Mouse (Mus musculus) bone marrow macrophage, adult 2 months (primary cell): Measurements from ENCODE around the gene Cyp3a41a. TPM values are rescaled to one million over a fixed set of nuclear protein-coding genes. Genes with fewer than 3 reads are reported as not detected.
"Not testable (repeated sequence)": the region's sequence is repeated elsewhere in the genome, so short reads cannot be mapped to it uniquely, and the experiment has no call there.

Source experiments
- H3K27ac ChIP-seq: 2 replicates; pipeline ENCODE4 v1.5.1; 2012; ENCODE audit warnings: low read depth, low read length; ENCODE audit not compliant: insufficient read depth
- H3K4me1 ChIP-seq: 2 replicates; pipeline ENCODE4 v1.6.1; 2012; ENCODE audit warnings: low read length; ENCODE audit not compliant: control insufficient read depth, insufficient read depth
- H3K4me3 ChIP-seq: 2 replicates; pipeline ENCODE4 v1.5.1; 2012; ENCODE audit warnings: mild to moderate bottlenecking, low read length, moderate library complexity; ENCODE audit not compliant: insufficient read depth
- CTCF ChIP-seq: IDR thresholded peaks from 2 replicates; pipeline ENCODE4 v1.5.1; 2012; ENCODE audit warnings: low read depth, mild to moderate bottlenecking, low read length, moderate library complexity
- POLR2A ChIP-seq: IDR thresholded peaks from 2 replicates; pipeline ENCODE4 v1.6.1; 2012; ENCODE audit warnings: mild to moderate bottlenecking, low read depth, low read length, borderline replicate concordance
- polyA plus RNA-seq: library from polyadenylated mRNA; stranded (reverse); fragments of >200 nt; gene quantifications from 2 replicates; pipeline ENCODE4 v1.2.4, GENCODE M21; 2012; ENCODE audit not compliant: missing spikeins, insufficient read depth, insufficient read length

The Cyp3a41a gene
- not detected in 2 replicates for polyA plus RNA-seq

GRCm38 (mm10) chr5:145720036-145720435, at the start of gene Cyp3a41a:
Gene Cyp3a41a (minus strand): TSS chr5:145720136.
- not testable (repeated sequence) for H3K4me3 ChIP-seq, H3K27ac ChIP-seq, H3K4me1 ChIP-seq

DNA sequence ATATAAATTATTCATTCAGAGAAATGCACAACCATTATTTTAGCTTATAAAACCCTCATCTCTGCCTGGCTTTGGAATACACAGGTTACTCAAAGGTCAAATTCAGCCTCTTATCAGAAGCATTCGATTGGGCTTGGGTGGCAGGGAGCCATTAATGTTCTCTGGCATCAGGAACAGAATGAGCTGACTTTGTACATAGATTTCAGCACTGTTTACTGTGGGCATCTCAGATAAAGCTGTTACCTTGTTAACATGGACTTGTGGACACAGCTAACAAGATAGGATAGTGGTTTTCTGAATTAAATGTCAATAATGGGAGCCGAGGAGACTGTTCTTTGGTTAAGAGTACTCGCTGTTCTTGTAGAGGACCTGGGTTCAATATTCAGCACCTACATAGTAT, 17.6 kb upstream of the Cyp3a41a start:
- H3K27ac ChIP-seq, H3K4me1 ChIP-seq: not testable (repeated sequence)

DNA sequence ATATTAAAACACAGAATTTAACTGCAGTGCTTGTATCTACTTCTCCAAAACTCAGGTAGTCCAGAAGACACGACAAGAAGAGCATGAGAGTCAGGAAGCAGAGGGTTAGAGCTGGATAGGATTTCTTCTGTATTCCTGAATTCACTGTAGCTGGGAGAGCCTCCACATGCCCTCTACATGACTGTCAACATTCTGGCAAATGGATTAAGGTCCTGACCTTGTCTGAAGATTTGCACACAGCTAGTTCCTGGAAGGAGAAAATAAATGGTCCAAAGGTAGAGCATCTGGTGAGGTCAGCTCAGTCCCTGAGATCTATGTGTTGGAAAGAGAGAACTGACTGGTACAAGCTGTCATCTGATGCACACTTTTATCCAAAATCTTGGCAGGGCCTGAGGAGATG, 5.6 kb downstream of the Cyp3a41a start:
- not testable (repeated sequence) for H3K4me3 ChIP-seq, H3K4me1 ChIP-seq, H3K27ac ChIP-seq

More for the DNA sequence above, 17.6 kb upstream of the Cyp3a41a start:
- H3K4me3 ChIP-seq = not testable (repeated sequence)

DNA sequence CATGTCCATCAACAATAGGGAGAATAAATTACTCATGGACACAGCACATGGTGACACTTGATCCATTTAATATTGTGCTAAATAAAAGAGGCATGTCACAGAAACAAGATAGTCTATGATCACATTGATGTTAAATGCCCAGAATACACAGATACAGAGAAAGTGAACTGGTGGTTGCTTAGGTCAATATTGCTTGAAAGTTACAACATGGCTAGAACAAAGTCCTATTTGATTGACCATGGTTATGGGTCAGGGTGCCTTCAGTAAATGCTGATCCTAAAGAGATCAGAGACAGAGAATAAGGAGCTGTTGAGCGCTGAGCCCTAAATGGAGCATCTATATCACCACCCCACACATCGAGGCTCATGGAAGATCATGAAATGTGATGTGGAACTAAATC, 12.6 kb downstream of the Cyp3a41a start:
- H3K4me1 ChIP-seq, H3K4me3 ChIP-seq, H3K27ac ChIP-seq: not testable (repeated sequence)

DNA sequence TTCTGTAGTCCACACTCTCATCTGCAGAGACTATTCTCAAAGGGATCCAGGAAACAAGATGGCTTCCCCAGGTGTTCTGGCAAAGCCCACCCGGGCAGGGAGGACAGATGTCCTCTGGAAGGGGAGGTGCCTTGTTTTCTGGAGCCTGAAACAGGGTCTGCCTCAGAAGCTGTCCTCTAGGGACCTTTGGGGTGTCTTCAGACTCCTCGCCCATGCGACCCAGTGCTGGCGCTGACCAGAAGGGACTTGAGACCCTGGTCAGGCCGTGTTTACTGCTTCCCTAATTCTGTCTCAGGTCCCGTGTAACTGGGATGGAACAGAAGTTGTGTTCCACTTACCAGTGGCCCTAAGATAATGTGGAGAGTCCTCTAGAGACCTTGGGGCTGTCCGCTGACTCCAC, 57.9 kb downstream of the Cyp3a41a start:
- no peak for TF ChIP-seq POLR2A
- no peak for TF ChIP-seq CTCF
- H3K27ac ChIP-seq = no peak overlapping the region
- no peak overlapping the region for H3K4me3 ChIP-seq
- H3K4me1 ChIP-seq = no peaks in the 10 kb centered on the region

DNA sequence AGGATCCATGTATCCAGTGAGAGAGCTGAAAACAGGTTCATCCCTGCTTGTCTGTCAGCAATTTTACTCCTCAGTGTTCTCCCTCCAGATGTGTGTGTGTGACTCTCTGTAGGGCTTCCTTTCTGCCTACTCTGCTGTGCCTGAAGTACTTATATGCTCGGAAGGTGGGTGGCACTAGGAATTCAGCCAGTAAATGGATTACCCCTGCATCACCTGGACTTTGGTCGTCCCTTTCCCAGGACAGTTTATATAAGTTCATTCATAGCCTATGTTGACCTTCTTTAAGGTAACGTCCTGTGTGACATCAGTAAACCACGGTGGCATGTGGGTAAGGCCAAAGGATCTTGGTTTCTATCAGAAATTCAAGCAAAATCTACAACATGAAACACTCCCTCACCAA, 72.2 kb downstream of the Cyp3a41a start:
- Histone ChIP-seq H3K4me3 (no peak overlapping the region), H3K4me1 (no peaks in the 10 kb centered on the region), H3K27ac (no peak overlapping the region)
- TF ChIP-seq CTCF (no peak), POLR2A (no peak)

Other genes with a start within 250 kb of the Cyp3a41a start
- gene Cyp3a41b, start 135.4 kb downstream of the Cyp3a41a start, polyA plus RNA-seq = not detected in 2 replicates
- gene Cyp3a44, start 85.7 kb upstream of the Cyp3a41a start, polyA plus RNA-seq = not detected in 2 replicates
- not detected in 2 replicates for gene Cyp3a11, start 159.8 kb upstream of the Cyp3a41a start, polyA plus RNA-seq